17 mouse cellular contexts compared by ENCODE assay signal in the genomic region with DNA sequence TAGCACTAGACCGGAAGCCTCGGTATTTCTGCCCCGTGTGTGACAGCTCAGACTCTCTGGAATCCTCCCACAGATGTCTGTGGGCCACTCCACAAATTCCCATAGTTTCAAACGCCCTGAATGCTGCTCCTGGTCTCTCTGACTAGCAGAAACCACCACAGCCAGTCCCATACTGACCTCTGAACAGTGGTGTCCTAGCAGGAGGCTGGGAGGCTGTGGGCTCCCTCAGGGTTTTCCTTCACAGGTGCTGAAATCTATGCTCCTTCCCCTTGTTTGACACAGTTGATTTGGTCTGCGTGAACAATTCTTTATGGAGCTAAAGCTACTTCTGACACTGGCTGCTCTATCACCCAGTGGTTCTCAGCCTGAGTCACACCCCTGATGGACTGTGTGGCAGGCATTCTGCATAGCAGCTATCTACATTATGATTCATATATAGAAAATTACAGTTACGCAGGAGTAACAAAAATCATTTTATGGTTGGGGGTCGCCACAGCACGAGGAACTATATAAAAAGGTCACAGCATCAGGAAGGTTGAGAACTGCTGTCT.
"Had no signal": no experiment of that assay in that cellular context is flagged by ENCODE, and none has a peak within 500 bp of the region (broad histone marks: within the 10 kb centered on the region; RNA-seq: fewer than 3 reads in every experiment).

No protein-coding gene starts in this region.

- H3K4me3 ChIP-seq: lung, embryonic 15.5 days; midbrain, embryonic 10.5 days; midbrain, embryonic 12.5 days; neural tube, embryonic 12.5 days; stomach, embryonic 15.5 days had no signal

- H3K9ac ChIP-seq: liver, postnatal 0 days; lung, embryonic 15.5 days; midbrain, embryonic 12.5 days; neural tube, embryonic 12.5 days; stomach, embryonic 15.5 days had no signal

- DNase-seq: liver, postnatal 0 days; lung, adult 2 months; lung, postnatal 14 days; lung, postnatal 4 days; midbrain, embryonic 14.5 days; right cerebral cortex, postnatal 14 days; thymus, adult 2 months; thymus, postnatal 25 days; thymus, postnatal 4 days had no signal

- H3K27me3 ChIP-seq: lung, embryonic 15.5 days; midbrain, embryonic 12.5 days; neural tube, embryonic 12.5 days; stomach, embryonic 15.5 days had no signal

- H3K27ac ChIP-seq: lung, embryonic 15.5 days; midbrain, embryonic 10.5 days; midbrain, embryonic 12.5 days; neural tube, embryonic 12.5 days; stomach, embryonic 15.5 days; stomach, postnatal 0 days had no signal

- H3K9me3 ChIP-seq: lung, embryonic 15.5 days; midbrain, embryonic 10.5 days; midbrain, embryonic 12.5 days; neural tube, embryonic 12.5 days; stomach, embryonic 15.5 days had no signal

- H3K36me3 ChIP-seq: lung, embryonic 15.5 days; stomach, embryonic 15.5 days had no signal

- H3K4me1 ChIP-seq: midbrain, embryonic 10.5 days; midbrain, embryonic 12.5 days; neural tube, embryonic 12.5 days; stomach, embryonic 15.5 days had no signal

- ATAC-seq: liver, postnatal 0 days; lung, postnatal 0 days; midbrain, embryonic 16.5 days had no signal

- H3K4me2 ChIP-seq: lung, embryonic 15.5 days; midbrain, embryonic 12.5 days; neural tube, embryonic 12.5 days; stomach, embryonic 15.5 days had no signal
